Comparison of ENCODE assay signal across 13 mouse cellular contexts in the genomic region with DNA sequence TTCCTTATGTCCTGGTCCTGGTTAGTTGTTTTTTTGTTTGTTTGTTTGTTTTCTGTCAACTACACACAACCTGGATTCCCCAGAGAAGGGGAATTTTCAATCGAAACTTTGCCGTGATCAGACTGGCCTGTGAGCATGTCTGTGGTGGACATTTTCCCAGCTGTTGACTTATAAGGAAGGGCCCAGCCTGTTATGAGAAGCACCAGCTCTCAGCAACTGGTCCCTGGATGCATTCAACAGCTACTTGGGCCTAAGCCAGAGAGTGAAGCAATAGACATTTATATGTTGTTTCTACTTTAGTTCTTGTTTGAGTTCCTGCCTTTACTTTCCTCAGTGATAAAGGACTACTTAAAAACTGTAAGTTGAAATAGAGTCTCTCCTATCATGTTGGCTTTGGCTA.
DNase-seq lines count a peak whose midpoint lies in the region.
"Had no signal": no experiment of that assay in that cellular context is flagged by ENCODE, and none has a peak within 500 bp of the region (broad histone marks: within the 10 kb centered on the region; RNA-seq: fewer than 3 reads in every experiment).

No protein-coding gene starts in this region.

- peak; percentile 15 to 22 for DNase-seq in heart, postnatal 10 days
- no peak for DNase-seq in heart, postnatal 25 days (ENCODE audit: low spot score)
- DNase-seq in NIH3T3 (ENCODE audit: low read depth): peak; percentile 88
- DNase-seq in fibroblast of lung, adult 2 months (ENCODE audit: low read depth): peak; percentile 25
- DNase-seq in lung, postnatal 36 days: peak; percentile 84
- no peak for DNase-seq in frontal cortex, postnatal 10 days (ENCODE audit: low spot score in 2 of 2)
- no peak for DNase-seq in left cerebral cortex, adult 18-20 months (ENCODE audit: low spot score in 2 of 2)
- DNase-seq in cerebellum, adult 11-12 months: no peak
- DNase-seq: adrenal gland, adult 2 months; cerebellum, adult 8-10 months; midbrain, embryonic 14.5 days; right cerebral cortex, postnatal 4 days; thymus, postnatal 36 days had no signal

- intact Hi-C loops in heart, postnatal 10 days (cut with DNase I): no loop called here
- intact Hi-C loops in heart, postnatal 25 days (cut with DNase I): no loop called here

Comparison
In these comparisons a context has a peak if more than half of its experiments do, and no peak if none do; other contexts are left out.
1. DNase-seq: peak in heart, postnatal 10 days (2 of 2), NIH3T3 (single experiment), fibroblast of lung, adult 2 months (single experiment) and lung, postnatal 36 days (single experiment); none in heart, postnatal 25 days (single experiment), frontal cortex, postnatal 10 days (0 of 2), left cerebral cortex, adult 18-20 months (0 of 2) and cerebellum, adult 11-12 months (single experiment).